Mouse (Mus musculus) CH12.LX (cell line): ENCODE results near the gene Ifi207. TPM values are rescaled to one million over a fixed set of nuclear protein-coding genes. Genes with fewer than 3 reads are reported as not detected.
"Not testable (repeated sequence)": the region's sequence is repeated elsewhere in the genome, so short reads cannot be mapped to it uniquely, and the experiment has no call there.

ENCODE experiments used
- DNase-seq: peaks from one replicate; pipeline ENCODE4 v3.0.0-alpha.2; 2013; ENCODE audit errors: extremely low read depth
- H3K27ac ChIP-seq: 2 replicates; pipeline ENCODE4 v1.5.1; 2012; ENCODE audit warnings: low read depth, mild to moderate bottlenecking, control low read depth, moderate library complexity; ENCODE audit not compliant: insufficient read depth
- H3K27me3 ChIP-seq: replicated peaks from 2 replicates; pipeline ENCODE3; 2012; ENCODE audit warnings: inconsistent platforms
- H3K36me3 ChIP-seq, 2 experiments: replicated peaks in 1 of 2; 2 replicates each; pipeline versions ENCODE3 to v1.6.1; 2012; ENCODE audit warnings: inconsistent platforms in 1 of 2, low read length in 1 of 2, mild to moderate bottlenecking in 1 of 2, mixed read lengths in 1 of 2, moderate library complexity in 1 of 2; ENCODE audit not compliant: control insufficient read depth in 1 of 2, insufficient read depth in 1 of 2
- H3K4me1 ChIP-seq, 2 experiments: 2 replicates each; pipeline ENCODE4 v1.6.1; 2012; ENCODE audit warnings: inconsistent platforms in 1 of 2, moderate library complexity in 1 of 2; ENCODE audit not compliant: insufficient read depth in 2 of 2, control insufficient read depth in 1 of 2
- H3K4me2 ChIP-seq: 2 replicates; pipeline ENCODE4 v1.6.1; 2012; ENCODE audit warnings: low read depth, mild to moderate bottlenecking, control low read depth; ENCODE audit not compliant: poor library complexity, insufficient read depth, severe bottlenecking
- H3K4me3 ChIP-seq, 3 experiments: fragments of 150-350 bp in 1 of 3; sonication (generic) in 1 of 3; replicated peaks in 1 of 3; 2 replicates each; pipeline versions ENCODE3 to v1.5.1; 2011 to 2012; ENCODE audit warnings: low read depth in 2 of 3, low read length in 2 of 3, mild to moderate bottlenecking in 2 of 3, moderate library complexity in 2 of 3, control low read depth in 1 of 3, improper control_type of control experiment in 1 of 3, inconsistent platforms in 1 of 3, mixed read lengths in 1 of 3; ENCODE audit not compliant: poor library complexity in 1 of 3
- H3K79me2 ChIP-seq: replicated peaks from 2 replicates; pipeline ENCODE4 v1.6.1; 2012; ENCODE audit warnings: mild to moderate bottlenecking, moderate library complexity; ENCODE audit not compliant: control insufficient read depth, poor library complexity, insufficient read depth, severe bottlenecking; ENCODE audit errors: extremely low read depth
- H3K9ac ChIP-seq: 2 replicates; pipeline ENCODE4 v1.6.1; 2012; ENCODE audit warnings: low read depth, mild to moderate bottlenecking, control low read depth, moderate library complexity; ENCODE audit not compliant: insufficient read depth
- H3K9me3 ChIP-seq: replicated peaks from 2 replicates; pipeline ENCODE3; 2012; ENCODE audit warnings: low read length, inconsistent platforms, mixed read lengths
- CHD1 ChIP-seq: IDR thresholded peaks from 2 replicates; pipeline ENCODE4 v1.6.1; 2012; ENCODE audit warnings: low read depth, low read length, improper control_type of control experiment, inconsistent platforms
- CTCF ChIP-seq, 2 experiments: IDR thresholded peaks in 1 of 2; conservative IDR thresholded peaks in 1 of 2; 2 replicates each; pipeline ENCODE4 v1.5.1; 2011 to 2012; ENCODE audit warnings: low read depth in 2 of 2, low read length in 2 of 2, improper control_type of control experiment in 1 of 2, inconsistent platforms in 1 of 2, mild to moderate bottlenecking in 1 of 2, moderate library complexity in 1 of 2
- E2F4 ChIP-seq: IDR thresholded peaks from 2 replicates; pipeline ENCODE4 v1.6.1; 2011; ENCODE audit warnings: low read depth, low read length, improper control_type of control experiment; ENCODE audit not compliant: insufficient replicate concordance
- GABPA ChIP-seq: IDR thresholded peaks from 2 replicates; pipeline ENCODE4 v1.6.1; 2012; ENCODE audit warnings: low read depth, low read length, improper control_type of control experiment, inconsistent platforms; ENCODE audit not compliant: insufficient replicate concordance
- HCFC1 ChIP-seq: IDR thresholded peaks from 2 replicates; pipeline ENCODE4 v1.6.1; 2012; ENCODE audit warnings: low read depth, mild to moderate bottlenecking, inconsistent platforms, low read length, improper control_type of control experiment
- IRF4 ChIP-seq: IDR thresholded peaks from 2 replicates; pipeline ENCODE4 v1.6.1; 2014; ENCODE audit warnings: low read depth, mild to moderate bottlenecking, inconsistent platforms, low read length, improper control_type of control experiment
- JUN ChIP-seq: IDR thresholded peaks from 2 replicates; pipeline ENCODE4 v1.6.1; 2011; ENCODE audit warnings: low read depth, mild to moderate bottlenecking, low read length, improper control_type of control experiment, moderate library complexity; ENCODE audit not compliant: insufficient read depth
- JUND ChIP-seq: conservative IDR thresholded peaks from 2 replicates; pipeline ENCODE4 v1.6.1; 2011; ENCODE audit warnings: low read depth, low read length, improper control_type of control experiment
- KAT2A ChIP-seq: IDR thresholded peaks from 2 replicates; pipeline ENCODE4 v1.6.1; 2012; ENCODE audit warnings: low read length, improper control_type of control experiment, inconsistent platforms; ENCODE audit not compliant: insufficient replicate concordance
- MAX ChIP-seq: IDR thresholded peaks from 2 replicates; pipeline ENCODE4 v1.6.1; 2011; ENCODE audit warnings: low read length, improper control_type of control experiment
- MXI1 ChIP-seq: IDR thresholded peaks from 2 replicates; pipeline ENCODE4 v1.6.1; 2011; ENCODE audit warnings: mild to moderate bottlenecking, low read depth, low read length, improper control_type of control experiment
- PAX5 ChIP-seq: IDR thresholded peaks from 2 replicates; pipeline ENCODE4 v1.6.1; 2012; ENCODE audit warnings: low read length, inconsistent platforms, mixed read lengths
- POLR2A ChIP-seq: IDR thresholded peaks from 2 replicates; pipeline ENCODE4 v1.6.1; 2011; ENCODE audit warnings: low read depth, mild to moderate bottlenecking, improper control_type of control experiment, low read length
- RAD21 ChIP-seq: IDR thresholded peaks from 2 replicates; pipeline ENCODE4 v1.6.1; 2011; ENCODE audit warnings: low read depth, mild to moderate bottlenecking, low read length, improper control_type of control experiment, moderate library complexity
- RCOR1 ChIP-seq: conservative IDR thresholded peaks from 2 replicates; pipeline ENCODE4 v1.6.1; 2012; ENCODE audit warnings: low read depth, mild to moderate bottlenecking, inconsistent platforms, low read length, improper control_type of control experiment
- SIN3A ChIP-seq: IDR thresholded peaks from 2 replicates; pipeline ENCODE4 v1.6.1; 2012; ENCODE audit warnings: low read length, improper control_type of control experiment, inconsistent platforms
- TCF12 ChIP-seq: IDR thresholded peaks from 2 replicates; pipeline ENCODE4 v1.6.1; 2014; ENCODE audit warnings: low read depth, mild to moderate bottlenecking, inconsistent platforms, low read length, improper control_type of control experiment
- USF1 ChIP-seq: IDR thresholded peaks from 2 replicates; pipeline ENCODE4 v1.6.1; 2014; ENCODE audit warnings: low read depth, mild to moderate bottlenecking, inconsistent platforms, low read length, improper control_type of control experiment
- USF2 ChIP-seq: conservative IDR thresholded peaks from 2 replicates; pipeline ENCODE4 v1.6.1; 2011; ENCODE audit warnings: low read depth, low read length, improper control_type of control experiment
- ZC3H11A ChIP-seq: IDR thresholded peaks from 2 replicates; pipeline ENCODE4 v1.6.1; 2012; ENCODE audit warnings: low read depth, mild to moderate bottlenecking, inconsistent platforms, low read length, improper control_type of control experiment
- dilution Hi-C: fragments of 300-500 bp; cut with MboI; formaldehyde crosslinking; loops from 2 replicates; pipeline ENCODE4 v1.14.3; 2020; ENCODE audit warnings: low sequenced_read_pairs; ENCODE audit not compliant: extremely low pct_unique_long_range_greater_than_20kb, extremely low pct_ligation_motif_present
- in situ Hi-C: fragments of 300-500 bp; cut with MboI; formaldehyde crosslinking; loops from 3 replicates; pipeline ENCODE4 v1.14.3; 2019; ENCODE audit warnings: low sequenced_read_pairs, low pct_ligation_motif_present, low pct_unique_long_range_greater_than_20kb, mixed read lengths
- polyA plus RNA-seq: library from polyadenylated mRNA; unstranded; fragments of >175 nt; gene quantifications from 2 replicates; pipeline ENCODE4 v1.2.1, GENCODE M21; 2012; ENCODE audit warnings: low read depth; ENCODE audit not compliant: insufficient read length
- total RNA-seq, 2 experiments: library from RNA; depleted of rRNA; stranded (reverse); fragments of 300-350 nt in 1 of 2; fragments of >200 nt in 1 of 2; gene quantifications; 2 replicates each; pipeline ENCODE4 v1.2.3; 2012 to 2014

The Ifi207 gene
- total and polyA plus RNA-seq, 3 experiments: 2.1 to 11.9 (median 3.4) TPM

GRCm38 (mm10) chr1:173694270-173694669 lies 47.3 kb downstream of the Ifi207 start:
- Histone ChIP-seq H3K36me3 (no peaks in the 10 kb centered on the region), H3K4me3 (no peak overlapping the region), H3K9me3 (no peaks in the 10 kb centered on the region), H3K4me1 (no peaks in the 10 kb centered on the region; a peak in 1 of 4 replicates), H3K27ac (no peak overlapping the region), H3K79me2 (no peaks in the 10 kb centered on the region), H3K9ac (no peak overlapping the region), H3K4me2 (no peak overlapping the region), H3K27me3 (no peaks in the 10 kb centered on the region)
- in situ Hi-C loops (no loop called here), dilution Hi-C loops (no loop called here)
- TF ChIP-seq CTCF (conservative IDR thresholded peaks at IDR 0.05 in 1 of 2, IDR thresholded peaks at IDR 0.05 in 1 of 2; ENCODE audit: low read depth in 2 of 2, low read length in 2 of 2): no peak
- no peak for TF ChIP-seq POLR2A
- no peak for TF ChIP-seq PAX5
- TF ChIP-seq ZC3H11A: no peak
- TF ChIP-seq JUND: no peak
- no peak for TF ChIP-seq MXI1
- no peak for TF ChIP-seq KAT2A
- no peak for TF ChIP-seq USF2
- no peak for TF ChIP-seq RAD21
- TF ChIP-seq RCOR1: no peak
- no peak for TF ChIP-seq HCFC1
- TF ChIP-seq TCF12: no peak
- TF ChIP-seq USF1: no peak
- no peak for TF ChIP-seq SIN3A
- TF ChIP-seq MAX: no peak
- TF ChIP-seq IRF4: no peak
- TF ChIP-seq JUN: no peak
- no peak for TF ChIP-seq E2F4
- TF ChIP-seq GABPA: no peak
- no peak for TF ChIP-seq CHD1
- DNase-seq: no peak

GRCm38 (mm10) chr1:173678605-173679004 lies 62.9 kb downstream of the Ifi207 start:
- H3K4me3 ChIP-seq, H3K36me3 ChIP-seq, H3K79me2 ChIP-seq, H3K9ac ChIP-seq, in situ Hi-C loops, H3K27ac ChIP-seq, H3K27me3 ChIP-seq, DNase-seq, H3K4me1 ChIP-seq, H3K9me3 ChIP-seq, H3K4me2 ChIP-seq, dilution Hi-C loops: not testable (repeated sequence)

GRCm38 (mm10) chr1:173673458-173674097 lies 68.0 kb downstream of the Ifi207 start, which contains the start of gene Ifi208:
Ifi208 (plus strand) TSS chr1:173673675.
- H3K9ac ChIP-seq, H3K4me3 ChIP-seq, dilution Hi-C loops, H3K79me2 ChIP-seq, H3K27ac ChIP-seq, H3K4me1 ChIP-seq, H3K27me3 ChIP-seq, in situ Hi-C loops, DNase-seq, H3K36me3 ChIP-seq, H3K9me3 ChIP-seq: not testable (repeated sequence)
- H3K4me2 ChIP-seq: peak within 1 kb of the TSS; percentile 71; the same call in 1 of the 2 replicates
